Mouse (Mus musculus) urinary bladder, postnatal 14 days (tissue): ENCODE measurements at regions not wholly inside any gene's neighbourhood (a gene's known extent, or its start where the extent isn't known, plus 50 kb on each side); places are given as distances from the start of the nearest gene placed in this dataset.
A peak's percentile ranks its signal among the peaks of the same experiment; 100 is the strongest.

ENCODE experiments used
- DNase-seq: peaks from one replicate; pipeline ENCODE4 v3.0.0; 2021; ENCODE audit warnings: low spot score

- no peak for DNase-seq
Observed at GRCm38 (mm10) chr16:37725745-37726144, 50.9 kb upstream of the Fstl1 start.

GRCm38 (mm10) chr16:37715173-37715572 lies 60.9 kb upstream of the Ndufb4 start:
- no peak for DNase-seq

- DNase-seq: no peak
Observed at GRCm38 (mm10) chr16:37714276-37714675, 60.0 kb upstream of the Ndufb4 start.

- DNase-seq: no peak
Observed at GRCm38 (mm10) chr16:37706242-37706923, 52.1 kb upstream of the Ndufb4 start.

GRCm38 (mm10) chr16:37705209-37705608 lies 51.0 kb upstream of the Ndufb4 start:
- no peak for DNase-seq

GRCm38 (mm10) chr16:37704461-37705155 lies 50.4 kb upstream of the Ndufb4 start:
- DNase-seq: peak; percentile 26
